Mouse (Mus musculus) embryonic facial prominence, embryonic 14.5 days (tissue): ENCODE results near the gene Kif1c. TPM values are rescaled to one million over a fixed set of nuclear protein-coding genes. Genes with fewer than 3 reads are reported as not detected.
A peak's percentile ranks its signal among the peaks of the same experiment; 100 is the strongest.

Experiments used
- ATAC-seq: fragments of 200-750 bp; cut with Nextera tagmentation; 2 replicates; pipeline ENCODE4 v1.8.0; 2017; ENCODE audit warnings: low read depth, moderate number of reproducible peaks, moderate TSS enrichment
- DNase-seq: peaks from one replicate; pipeline ENCODE4 v3.0.0-alpha.2; 2015; ENCODE audit warnings: low spot score
- H3K27ac ChIP-seq: fragments of 300-500 bp; sonication (generic); replicated peaks from 2 replicates; pipeline ENCODE4 v1.5.1; 2014; ENCODE audit warnings: low read depth, mild to moderate bottlenecking, low read length, moderate library complexity
- H3K27me3 ChIP-seq: fragments of 300-500 bp; sonication (generic); replicated peaks from 2 replicates; pipeline ENCODE4 v1.6.1; 2014; ENCODE audit warnings: low read length; ENCODE audit not compliant: control insufficient read depth, insufficient read depth
- H3K36me3 ChIP-seq: fragments of 300-500 bp; sonication (generic); 2 replicates; pipeline ENCODE4 v1.6.1; 2014; ENCODE audit warnings: low read length, mixed read lengths; ENCODE audit not compliant: control insufficient read depth, insufficient read depth
- H3K4me1 ChIP-seq: fragments of 300-500 bp; sonication (generic); 2 replicates; pipeline ENCODE4 v1.6.1; 2014; ENCODE audit warnings: antibody characterized with exemption, low read length; ENCODE audit not compliant: control insufficient read depth, insufficient read depth
- H3K4me2 ChIP-seq: fragments of 300-500 bp; sonication (generic); 2 replicates; pipeline ENCODE4 v1.6.1; 2014; ENCODE audit warnings: low read depth, mild to moderate bottlenecking, low read length, moderate library complexity, mixed read lengths
- H3K4me3 ChIP-seq: fragments of 300-500 bp; sonication (generic); 2 replicates; pipeline ENCODE4 v1.5.1; 2014; ENCODE audit warnings: low read depth, mild to moderate bottlenecking, low read length
- H3K9ac ChIP-seq: fragments of 300-500 bp; sonication (generic); 2 replicates; pipeline ENCODE4 v1.6.1; 2014; ENCODE audit warnings: low read depth, mild to moderate bottlenecking, low read length, moderate library complexity, mixed read lengths
- H3K9me3 ChIP-seq: fragments of 300-500 bp; sonication (generic); 2 replicates; pipeline ENCODE4 v1.6.1; 2016; ENCODE audit warnings: low read length; ENCODE audit not compliant: control insufficient read depth
- WGBS: fragments of 180-500 bp; shearing (Covaris S2); extraction: QIAGEN DNeasy Blood & Tissue Kit; methylation state at CpG from one replicate; pipeline ENCODE4 v1.1.7; 2014; 5-methylcytosine and 5-hydroxymethylcytosine counted together
- polyA plus RNA-seq: library from polyadenylated mRNA; unstranded; fragments of >200 nt; fragmentation: Nextera tagmentation; extraction: Ambion mirVana; gene quantifications from 2 replicates; pipeline ENCODE4 v1.2.1, GENCODE M21; 2014

Kif1c gene
- polyA plus RNA-seq, 1 experiment from 2014 or later = 14.8 TPM

DNA sequence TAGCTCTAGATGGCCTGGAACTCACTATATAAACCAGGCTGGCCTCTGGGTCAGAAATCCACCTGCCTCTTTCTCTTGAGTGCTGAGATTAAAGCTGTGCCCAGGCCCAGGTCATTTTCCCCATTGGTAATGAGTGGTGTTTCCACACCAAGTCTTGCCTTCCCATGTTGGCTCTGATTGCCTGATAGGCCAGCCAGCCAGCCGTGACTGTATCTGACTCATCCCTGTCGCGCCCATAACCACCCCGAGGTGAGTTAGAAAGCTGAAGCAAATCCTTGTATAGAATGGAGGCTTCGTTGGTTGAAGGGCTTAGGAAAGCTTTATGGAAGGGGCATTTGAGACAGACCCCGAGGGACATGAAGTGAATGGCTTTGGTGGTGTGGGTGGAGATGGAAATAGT lies 15.5 kb downstream of the Kif1c start:
- WGBS = 86% methylated on average over 6 of the region's 6 CpGs
- ATAC-seq (no peak), DNase-seq (no peak)
- Histone ChIP-seq H3K27me3 (no peaks in the 10 kb centered on the region), H3K27ac (no peak overlapping the region), H3K36me3 (peaks cover 80% of the 10 kb centered on the region), H3K9me3 (no peaks in the 10 kb centered on the region), H3K9ac (no peak overlapping the region), H3K4me3 (no peak overlapping the region), H3K4me1 (no peaks in the 10 kb centered on the region), H3K4me2 (no peak overlapping the region)

DNA sequence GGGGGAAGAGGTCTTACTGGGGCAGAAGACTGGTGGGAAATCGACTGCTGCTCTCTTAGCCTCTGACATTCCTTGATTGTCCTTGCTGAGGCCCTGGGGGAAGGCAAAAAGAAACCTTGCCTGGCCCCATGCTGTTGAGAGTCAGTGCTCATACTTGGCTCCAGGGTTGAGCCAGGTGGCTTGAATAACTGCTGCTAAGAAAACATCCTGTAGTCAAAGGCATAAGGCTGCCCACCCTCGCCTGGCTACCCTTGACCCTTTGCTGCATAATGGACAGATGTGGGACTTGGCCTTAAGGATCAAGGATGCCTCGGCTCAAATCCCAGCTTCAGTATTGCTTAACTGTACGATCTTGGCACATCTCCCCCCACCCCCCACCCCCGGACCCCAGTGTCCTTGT lies 18.1 kb downstream of the Kif1c start:
- ATAC-seq (no peak), DNase-seq (no peak)
- no peaks in the 10 kb centered on the region for H3K27me3 ChIP-seq
- H3K4me3 ChIP-seq = no peak overlapping the region
- no peak overlapping the region for H3K27ac ChIP-seq
- H3K36me3 ChIP-seq = peaks cover 79% of the 10 kb centered on the region
- no peaks in the 10 kb centered on the region for H3K4me1 ChIP-seq
- WGBS = 65% methylated on average over 5 of the region's 5 CpGs
- no peaks in the 10 kb centered on the region for H3K9me3 ChIP-seq
- no peak overlapping the region for H3K9ac ChIP-seq
- H3K4me2 ChIP-seq = no peak overlapping the region

DNA sequence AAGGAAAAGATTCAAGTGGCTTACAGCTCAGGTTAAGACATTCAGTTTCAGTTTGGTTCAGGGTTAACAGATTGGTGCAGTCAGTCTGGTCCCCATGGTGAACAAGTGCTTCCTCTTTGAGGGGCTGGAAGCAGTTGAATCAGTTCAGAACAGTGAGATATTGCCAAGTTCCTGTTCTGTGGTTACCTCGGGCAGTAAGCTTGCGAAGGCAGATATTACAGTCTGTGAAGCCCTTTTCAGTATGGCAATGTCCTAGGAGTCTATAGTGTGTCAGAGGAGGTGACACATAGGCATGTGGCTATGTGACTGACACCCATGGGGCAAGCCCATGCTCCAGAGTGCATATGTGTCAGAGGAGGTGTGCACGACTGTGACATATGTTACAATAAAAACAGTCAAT lies 20.2 kb downstream of the Kif1c start:
- no peak for ATAC-seq
- H3K9ac ChIP-seq = no peak overlapping the region
- 89% methylated on average over 3 of the region's 3 CpGs for WGBS
- no peaks in the 10 kb centered on the region for H3K4me1 ChIP-seq
- no peaks in the 10 kb centered on the region for H3K9me3 ChIP-seq
- DNase-seq = no peak
- H3K27ac ChIP-seq = no peak overlapping the region
- peaks cover 88% of the 10 kb centered on the region for H3K36me3 ChIP-seq
- H3K4me3 ChIP-seq = no peak overlapping the region
- H3K4me2 ChIP-seq = no peak overlapping the region
- H3K27me3 ChIP-seq = no peaks in the 10 kb centered on the region

DNA sequence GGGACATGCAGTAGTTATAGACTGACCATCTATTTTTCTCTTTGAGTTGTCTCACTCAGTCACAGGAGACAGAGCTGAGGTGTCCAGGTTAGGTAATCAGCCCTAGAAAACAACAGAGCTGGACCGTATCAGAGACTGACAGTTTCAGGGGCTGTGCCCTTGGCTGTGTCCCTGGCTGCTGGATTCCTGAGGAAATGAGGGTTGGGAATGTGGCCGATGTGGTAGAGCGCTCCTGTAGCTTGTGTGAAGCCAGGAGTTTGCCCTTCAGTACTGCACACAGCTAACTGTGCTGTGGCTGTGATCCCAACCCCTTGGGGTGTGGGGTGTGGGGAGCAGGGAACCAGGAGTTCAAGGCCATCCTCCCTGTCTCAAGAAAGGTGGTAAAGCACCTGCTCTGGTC lies 20.7 kb downstream of the Kif1c start:
- H3K9ac ChIP-seq = no peak overlapping the region
- H3K4me2 ChIP-seq = no peak overlapping the region
- peaks cover 90% of the 10 kb centered on the region for H3K36me3 ChIP-seq
- no peak for DNase-seq
- no peaks in the 10 kb centered on the region for H3K9me3 ChIP-seq
- H3K4me3 ChIP-seq = no peak overlapping the region
- WGBS = 97% methylated on average over 3 of the region's 3 CpGs
- H3K4me1 ChIP-seq = no peaks in the 10 kb centered on the region
- ATAC-seq = no peak
- H3K27me3 ChIP-seq = no peaks in the 10 kb centered on the region
- H3K27ac ChIP-seq = no peak overlapping the region

DNA sequence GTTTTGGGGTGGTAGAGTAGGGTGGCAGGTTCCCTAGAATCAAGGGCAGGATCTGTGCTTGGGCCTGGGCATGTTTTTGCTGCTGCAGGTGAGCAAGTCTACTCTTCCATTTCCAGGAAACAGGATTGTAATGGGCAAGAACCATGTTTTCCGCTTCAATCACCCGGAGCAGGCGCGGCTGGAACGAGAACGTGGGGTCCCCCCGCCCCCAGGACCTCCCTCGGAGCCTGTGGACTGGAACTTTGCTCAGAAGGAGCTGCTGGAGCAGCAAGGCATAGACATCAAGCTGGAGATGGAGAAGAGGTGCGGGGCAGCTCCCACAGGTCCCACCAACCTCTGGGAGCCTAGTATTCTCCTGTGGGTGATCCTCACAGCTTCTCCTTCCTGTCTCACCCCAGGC lies 24.4 kb downstream of the Kif1c start:
- Histone ChIP-seq H3K4me1 (no peaks in the 10 kb centered on the region), H3K27ac (no peak overlapping the region), H3K4me2 (no peak overlapping the region), H3K9ac (no peak overlapping the region), H3K36me3 (peaks cover 92% of the 10 kb centered on the region), H3K9me3 (no peaks in the 10 kb centered on the region), H3K4me3 (no peak overlapping the region), H3K27me3 (no peaks in the 10 kb centered on the region)
- 88% methylated on average over 7 of the region's 9 CpGs for WGBS
- DNase-seq (no peak), ATAC-seq (no peak)

DNA sequence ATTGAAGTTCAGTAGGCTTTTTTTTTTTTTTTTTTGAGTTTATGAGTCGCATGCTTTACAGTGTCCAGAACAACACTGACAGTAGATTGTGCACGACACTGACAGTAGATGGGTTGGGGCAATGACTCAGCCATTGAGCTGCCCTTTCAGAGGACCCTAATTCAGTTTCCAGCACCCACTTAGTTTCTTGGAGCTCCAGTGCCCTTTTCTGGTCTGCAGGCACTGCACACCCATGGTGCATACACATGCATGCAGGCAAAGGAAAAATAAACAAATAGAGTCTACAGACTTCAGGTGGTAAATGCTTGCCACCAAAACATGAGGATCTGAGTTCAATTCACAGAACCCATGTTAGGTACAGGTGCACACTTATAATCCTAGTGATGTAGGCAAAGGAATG lies 26.2 kb downstream of the Kif1c start:
- Histone ChIP-seq H3K27me3 (no peaks in the 10 kb centered on the region), H3K27ac (no peak overlapping the region), H3K9me3 (no peaks in the 10 kb centered on the region), H3K9ac (no peak overlapping the region), H3K4me3 (no peak overlapping the region), H3K4me2 (no peak overlapping the region), H3K36me3 (peaks cover 75% of the 10 kb centered on the region), H3K4me1 (no peaks in the 10 kb centered on the region)
- ATAC-seq (no peak), DNase-seq (no peak)
- 92% methylated on average over 2 of the region's 2 CpGs for WGBS

DNA sequence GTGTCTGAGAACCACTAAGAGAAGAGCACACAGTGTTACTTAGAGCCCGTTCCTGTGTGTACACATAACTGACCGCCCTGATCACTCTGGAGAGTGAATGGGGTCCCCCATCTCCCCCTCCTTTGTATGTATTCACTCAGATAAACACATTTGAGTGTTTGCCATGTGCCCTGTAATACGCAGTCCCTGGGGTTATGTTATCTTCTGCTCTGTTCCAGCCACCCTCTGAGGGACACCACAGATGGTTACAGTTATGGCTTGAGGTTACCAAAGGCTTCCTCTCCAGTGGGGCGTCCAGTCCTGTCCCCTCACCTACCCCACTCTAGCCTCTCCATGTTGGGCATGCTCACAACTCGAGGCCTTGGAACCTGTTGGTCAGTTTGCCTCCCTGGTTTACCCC lies 27.0 kb downstream of the Kif1c start:
- no peak for ATAC-seq
- peaks cover 68% of the 10 kb centered on the region for H3K36me3 ChIP-seq
- no peaks in the 10 kb centered on the region for H3K27me3 ChIP-seq
- H3K4me1 ChIP-seq = no peaks in the 10 kb centered on the region
- 90% methylated on average over 5 of the region's 5 CpGs for WGBS
- DNase-seq = no peak
- no peaks in the 10 kb centered on the region for H3K9me3 ChIP-seq
- H3K9ac ChIP-seq = no peak overlapping the region
- no peak overlapping the region for H3K4me2 ChIP-seq
- H3K4me3 ChIP-seq = no peak overlapping the region
- H3K27ac ChIP-seq = no peak overlapping the region

DNA sequence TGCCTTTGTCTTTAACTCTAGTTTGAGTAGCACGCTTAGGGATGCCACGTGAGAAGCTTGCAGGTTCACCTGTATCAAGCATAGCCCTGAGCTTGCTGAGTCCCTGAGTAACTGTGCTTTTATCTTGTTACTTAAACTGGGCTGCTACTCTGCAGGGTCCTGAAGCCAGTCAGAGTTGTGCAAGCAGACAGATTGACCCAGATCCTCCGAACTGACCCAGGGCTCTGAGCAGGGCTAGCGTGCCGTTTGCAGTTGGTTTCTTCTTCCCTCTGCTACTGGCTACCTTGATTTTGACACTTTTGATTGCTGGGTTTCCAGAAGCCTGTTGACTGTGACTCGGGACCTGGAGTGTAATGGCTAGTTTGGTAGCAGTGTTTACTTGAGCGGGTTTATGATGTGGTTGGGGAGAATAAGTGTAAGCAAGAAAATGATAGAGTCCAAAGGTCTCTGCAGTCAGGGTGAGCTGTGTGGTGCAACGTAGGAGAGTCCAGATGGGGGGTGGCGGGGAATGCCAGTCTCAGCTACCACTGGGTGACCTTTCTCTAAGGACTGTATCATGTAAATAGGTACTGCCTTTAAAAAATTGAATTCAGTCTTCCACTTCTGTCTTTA lies 30.2 kb downstream of the Kif1c start:
- no peaks in the 10 kb centered on the region for H3K4me1 ChIP-seq
- H3K27ac ChIP-seq = no peak overlapping the region
- DNase-seq (no peak), ATAC-seq (no peak; the same call in 1 of the 2 replicates)
- no peaks in the 10 kb centered on the region for H3K9me3 ChIP-seq
- no peak overlapping the region for H3K4me3 ChIP-seq
- H3K4me2 ChIP-seq = no peak overlapping the region
- no peak overlapping the region for H3K9ac ChIP-seq
- peaks cover 39% of the 10 kb centered on the region for H3K36me3 ChIP-seq
- 79% methylated on average over 9 of the region's 9 CpGs for WGBS
- H3K27me3 ChIP-seq = no peaks in the 10 kb centered on the region

DNA sequence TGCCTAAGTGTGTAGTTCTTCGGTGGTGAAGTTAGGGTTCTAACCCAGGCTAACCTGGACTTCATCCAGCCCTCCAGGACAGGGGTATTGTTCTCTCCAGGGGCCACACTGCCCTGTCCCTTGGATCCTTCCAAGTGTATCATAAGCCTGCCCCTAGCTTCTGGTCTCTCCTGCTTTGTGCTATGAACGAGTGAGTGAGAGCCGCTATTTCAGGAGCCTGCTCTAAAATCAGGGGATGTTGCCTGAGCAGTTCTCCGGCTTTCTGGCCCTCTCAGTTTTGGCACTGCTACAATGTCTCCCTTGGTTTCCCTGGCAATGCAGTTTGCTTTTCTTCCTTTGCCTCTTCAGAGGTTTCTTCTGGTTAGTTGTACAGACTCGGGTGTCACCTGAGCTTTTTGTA lies 30.8 kb downstream of the Kif1c start:
- H3K9me3 ChIP-seq = no peaks in the 10 kb centered on the region
- H3K27me3 ChIP-seq = no peaks in the 10 kb centered on the region
- no peak overlapping the region for H3K27ac ChIP-seq
- DNase-seq = no peak
- no peaks in the 10 kb centered on the region for H3K4me1 ChIP-seq
- peaks cover 32% of the 10 kb centered on the region for H3K36me3 ChIP-seq
- 0 out of 2 replicates have a peak overlapping the region, but pooled peaks have one; percentile 25 for H3K9ac ChIP-seq
- no peak overlapping the region for H3K4me2 ChIP-seq
- WGBS = 58% methylated on average over 5 of the region's 5 CpGs
- ATAC-seq = no peak
- no peak overlapping the region for H3K4me3 ChIP-seq
